Mouse (Mus musculus) ES-Bruce4 (cell line): Measurements from ENCODE around the gene Zscan10. TPM values are rescaled to one million over a fixed set of nuclear protein-coding genes. Genes with fewer than 3 reads are reported as not detected.

Source experiments
- H3K27ac ChIP-seq: 2 replicates; pipeline ENCODE4 v1.5.1; 2012; ENCODE audit warnings: low read length, inconsistent platforms; ENCODE audit not compliant: insufficient read depth
- H3K27me3 ChIP-seq: 2 replicates; pipeline ENCODE4 v1.6.1; 2012; ENCODE audit warnings: mild to moderate bottlenecking, low read length, inconsistent platforms; ENCODE audit not compliant: control insufficient read depth, poor library complexity, insufficient read depth, severe bottlenecking
- H3K36me3 ChIP-seq: 2 replicates; pipeline ENCODE4 v1.6.1; 2012; ENCODE audit warnings: inconsistent platforms, mild to moderate bottlenecking, low read length, moderate library complexity; ENCODE audit not compliant: control insufficient read depth, poor library complexity, insufficient read depth, severe bottlenecking
- H3K4me1 ChIP-seq: one replicate; pipeline ENCODE4 v1.8.1; 2011; ENCODE audit warnings: low read length; ENCODE audit not compliant: control insufficient read depth, insufficient read depth
- H3K4me3 ChIP-seq: 2 replicates; pipeline ENCODE4 v1.5.1; 2011; ENCODE audit warnings: low read depth, mild to moderate bottlenecking, low read length
- H3K9ac ChIP-seq: 2 replicates; pipeline ENCODE4 v1.6.1; 2012; ENCODE audit warnings: low read depth, mild to moderate bottlenecking, inconsistent platforms; ENCODE audit not compliant: poor library complexity, severe bottlenecking
- H3K9me3 ChIP-seq: replicated peaks from 2 replicates; pipeline ENCODE4 v1.6.1; 2012; ENCODE audit warnings: mild to moderate bottlenecking, low read length, inconsistent platforms; ENCODE audit not compliant: control insufficient read depth, poor library complexity, insufficient read depth, severe bottlenecking
- CTCF ChIP-seq: IDR thresholded peaks from one replicate; pipeline ENCODE4 v1.8.1; 2011; ENCODE audit warnings: low read depth, low read length
- EP300 ChIP-seq: IDR thresholded peaks from 2 replicates; pipeline ENCODE4 v1.6.1; 2011; ENCODE audit warnings: low read depth, low read length; ENCODE audit not compliant: insufficient read depth
- POLR2A ChIP-seq: IDR thresholded peaks from one replicate; pipeline ENCODE4 v1.8.1; 2011; ENCODE audit warnings: low read length; ENCODE audit not compliant: insufficient read depth
- polyA plus RNA-seq: library from polyadenylated mRNA; stranded (reverse); fragments of >200 nt; gene quantifications from 2 replicates; pipeline ENCODE4 v1.2.4, GENCODE M21; 2011; ENCODE audit warnings: low read depth; ENCODE audit not compliant: missing spikeins, insufficient read depth, insufficient read length

The Zscan10 gene
- polyA plus RNA-seq, 1 experiment: 51.8 TPM

DNA sequence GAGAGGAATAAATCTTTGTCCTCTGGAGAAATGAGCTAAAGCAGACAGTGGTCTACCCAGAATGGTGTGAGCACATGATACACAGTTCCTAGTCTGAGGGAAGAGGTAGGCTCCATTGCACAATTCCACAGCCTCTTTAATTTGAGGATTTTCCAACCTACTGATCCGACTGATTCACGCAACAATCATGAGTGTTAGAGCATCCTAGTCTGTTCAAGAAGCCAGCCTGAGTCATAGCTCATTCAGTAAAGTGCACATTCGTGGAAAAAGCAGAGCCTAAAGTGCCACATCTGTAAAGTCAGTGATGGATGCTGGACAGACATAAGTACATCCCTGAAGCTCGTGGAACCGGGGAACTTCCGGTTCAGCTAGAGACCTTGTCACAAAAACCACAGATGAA lies 50.7 kb downstream of the Zscan10 start:
- TF ChIP-seq CTCF (no peak), POLR2A (no peak), EP300 (no peak)
- no peaks in the 10 kb centered on the region for H3K4me1 ChIP-seq
- H3K27me3 ChIP-seq: no peaks in the 10 kb centered on the region
- no peaks in the 10 kb centered on the region for H3K36me3 ChIP-seq
- no peak overlapping the region for H3K9ac ChIP-seq
- no peak overlapping the region for H3K4me3 ChIP-seq
- H3K9me3 ChIP-seq: no peaks in the 10 kb centered on the region
- no peak overlapping the region for H3K27ac ChIP-seq

- no peaks in the 10 kb centered on the region for H3K27me3 ChIP-seq
- no peak overlapping the region for H3K27ac ChIP-seq
- no peaks in the 10 kb centered on the region for H3K4me1 ChIP-seq
- TF ChIP-seq EP300 (no peak), POLR2A (no peak), CTCF (no peak)
- no peak overlapping the region for H3K9ac ChIP-seq
- H3K4me3 ChIP-seq: no peak overlapping the region
- no peaks in the 10 kb centered on the region for H3K36me3 ChIP-seq
- no peaks in the 10 kb centered on the region for H3K9me3 ChIP-seq
These were observed 52.7 kb downstream of the Zscan10 start for GRCm38 (mm10) chr17:23653324-23653723.

DNA sequence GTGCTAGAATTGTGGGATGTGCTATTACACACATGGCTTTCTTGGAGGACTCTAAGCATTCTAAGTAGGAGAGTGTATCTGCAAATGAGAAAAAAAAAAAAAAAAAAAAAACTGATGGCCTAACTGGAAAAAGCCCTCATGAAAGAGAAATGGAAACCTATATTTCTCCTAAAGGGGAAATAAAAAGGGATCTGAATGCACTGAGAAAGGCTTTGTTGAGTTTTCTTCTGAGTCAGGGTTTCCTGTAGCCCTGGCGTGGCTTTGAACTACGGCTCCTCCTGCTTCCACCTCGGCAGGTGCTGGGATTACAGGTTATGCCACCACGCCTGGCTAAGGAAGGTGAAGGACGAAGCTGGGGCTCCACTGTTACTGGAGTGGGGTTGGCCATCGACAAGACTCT lies 53.3 kb downstream of the Zscan10 start:
- no peaks in the 10 kb centered on the region for H3K27me3 ChIP-seq
- no peaks in the 10 kb centered on the region for H3K36me3 ChIP-seq
- H3K9ac ChIP-seq: no peak overlapping the region
- no peak overlapping the region for H3K27ac ChIP-seq
- no peaks in the 10 kb centered on the region for H3K4me1 ChIP-seq
- TF ChIP-seq POLR2A (no peak), EP300 (no peak), CTCF (no peak)
- no peak overlapping the region for H3K4me3 ChIP-seq
- no peaks in the 10 kb centered on the region for H3K9me3 ChIP-seq

- Histone ChIP-seq H3K4me3 (no peak overlapping the region), H3K9me3 (no peaks in the 10 kb centered on the region), H3K4me1 (no peaks in the 10 kb centered on the region), H3K36me3 (no peaks in the 10 kb centered on the region), H3K27ac (no peak overlapping the region), H3K27me3 (no peaks in the 10 kb centered on the region), H3K9ac (no peak overlapping the region)
- no peak for TF ChIP-seq EP300
- TF ChIP-seq CTCF: no peak
- no peak for TF ChIP-seq POLR2A
These were observed 53.8 kb downstream of the Zscan10 start for GRCm38 (mm10) chr17:23654410-23654809.

- TF ChIP-seq CTCF: no peak
- no peak for TF ChIP-seq EP300
- no peak for TF ChIP-seq POLR2A
- Histone ChIP-seq H3K9ac (no peak overlapping the region), H3K27me3 (no peaks in the 10 kb centered on the region), H3K9me3 (no peaks in the 10 kb centered on the region), H3K4me1 (no peaks in the 10 kb centered on the region), H3K27ac (no peak overlapping the region), H3K4me3 (no peak overlapping the region), H3K36me3 (no peaks in the 10 kb centered on the region)
These were observed 57.8 kb downstream of the Zscan10 start for GRCm38 (mm10) chr17:23658450-23658849.

GRCm38 (mm10) chr17:23660117-23660875 lies 59.6 kb downstream of the Zscan10 start, which contains the start of gene Bicdl2:
Gene Bicdl2, plus strand, starts transcription at chr17:23660506.
- H3K9me3 ChIP-seq: no peaks in the 10 kb centered on the region
- H3K36me3 ChIP-seq: no peaks in the 10 kb centered on the region
- H3K9ac ChIP-seq: peak within 1 kb of the TSS; percentile 11; the same call in 1 of the 2 replicates
- no peak within 1 kb of the TSS for H3K27ac ChIP-seq
- no peaks in the 10 kb centered on the region for H3K4me1 ChIP-seq
- no peak for TF ChIP-seq POLR2A
- TF ChIP-seq CTCF: peak; percentile 89
- 0 out of 2 replicates have a peak, but pooled peaks have one; percentile 16 for TF ChIP-seq EP300
- H3K27me3 ChIP-seq: no peaks in the 10 kb centered on the region
- H3K4me3 ChIP-seq: peak within 1 kb of the TSS; percentile 69

Other genes starting within 250 kb of the Zscan10 start
- gene Vmn2r116, start 216.3 kb upstream of the Zscan10 start, polyA plus RNA-seq: not detected in 2 replicates
- gene Vmn2r117, start 121.2 kb upstream of the Zscan10 start, polyA plus RNA-seq: not detected in 2 replicates
- gene Zfp213, start 36.6 kb upstream of the Zscan10 start, polyA plus RNA-seq: 4.2 and 4.9 TPM in 2 replicates
- gene Zfp13, start 1.4 kb upstream of the Zscan10 start, polyA plus RNA-seq: 25.1 and 27.7 TPM in 2 replicates
- gene Mmp25, start 44.4 kb downstream of the Zscan10 start, polyA plus RNA-seq: 10.9 and 12.6 TPM in 2 replicates
- gene Bicdl2, start 59.6 kb downstream of the Zscan10 start, polyA plus RNA-seq: 2.9 and 3.2 TPM in 2 replicates
- gene Hcfc1r1, start 72.7 kb downstream of the Zscan10 start, polyA plus RNA-seq: 145 and 149 TPM in 2 replicates
- 57.3 and 63.1 TPM in 2 replicates for gene Thoc6, start 73.0 kb downstream of the Zscan10 start, polyA plus RNA-seq
- 51.7 and 61.7 TPM in 2 replicates for gene Tnfrsf12a, start 76.6 kb downstream of the Zscan10 start, polyA plus RNA-seq
- 300 and 333 TPM in 2 replicates for gene Cldn6, start 78.4 kb downstream of the Zscan10 start, polyA plus RNA-seq
- 1.7 and 2.9 TPM in 2 replicates for gene Cldn9, start 83.2 kb downstream of the Zscan10 start, polyA plus RNA-seq
- gene 1520401A03Rik, start 121.9 kb downstream of the Zscan10 start, polyA plus RNA-seq: 3.6 and 4.1 TPM in 2 replicates
- 26.5 and 27.7 TPM in 2 replicates for gene Pkmyt1, start 125.5 kb downstream of the Zscan10 start, polyA plus RNA-seq
- gene Paqr4, start 140.0 kb downstream of the Zscan10 start, polyA plus RNA-seq: 2.4 and 2.7 TPM in 2 replicates
- 0.57 and 1.4 TPM in 2 replicates for gene Kremen2, start 145.0 kb downstream of the Zscan10 start, polyA plus RNA-seq
- gene Flywch1, start 170.7 kb downstream of the Zscan10 start, polyA plus RNA-seq: 32.9 and 34.2 TPM in 2 replicates
- gene Flywch2, start 185.2 kb downstream of the Zscan10 start, polyA plus RNA-seq: 10.7 and 13.1 TPM in 2 replicates
- 552 and 560 TPM in 2 replicates for gene Srrm2, start 189.7 kb downstream of the Zscan10 start, polyA plus RNA-seq
- gene Elob, start 228.3 kb downstream of the Zscan10 start, polyA plus RNA-seq: 398 and 458 TPM in 2 replicates
- 1.6 and 2.0 TPM in 2 replicates for gene Prss33, start 235.2 kb downstream of the Zscan10 start, polyA plus RNA-seq
- gene Prss32, start 243.0 kb downstream of the Zscan10 start, polyA plus RNA-seq: not detected in 2 replicates
- gene Prss41, start 243.3 kb downstream of the Zscan10 start, polyA plus RNA-seq: 16.0 and 19.3 TPM in 2 replicates